Mouse (Mus musculus) testis, adult 2 months (tissue): ENCODE results near the gene Ticam1.

Source experiments
- CTCF ChIP-seq: fragments of 200-500 bp; IDR thresholded peaks from 2 replicates; pipeline ENCODE4 v1.5.1; 2012; ENCODE audit warnings: low read depth, mild to moderate bottlenecking, inconsistent platforms, low read length, moderate library complexity; ENCODE audit not compliant: control insufficient read depth, insufficient read depth, insufficient replicate concordance
- POLR2A ChIP-seq: fragments of 200-500 bp; IDR thresholded peaks from 2 replicates; pipeline ENCODE4 v1.6.1; 2012; ENCODE audit warnings: low read depth, mild to moderate bottlenecking, inconsistent platforms, low read length, moderate library complexity; ENCODE audit not compliant: control insufficient read depth

DNA sequence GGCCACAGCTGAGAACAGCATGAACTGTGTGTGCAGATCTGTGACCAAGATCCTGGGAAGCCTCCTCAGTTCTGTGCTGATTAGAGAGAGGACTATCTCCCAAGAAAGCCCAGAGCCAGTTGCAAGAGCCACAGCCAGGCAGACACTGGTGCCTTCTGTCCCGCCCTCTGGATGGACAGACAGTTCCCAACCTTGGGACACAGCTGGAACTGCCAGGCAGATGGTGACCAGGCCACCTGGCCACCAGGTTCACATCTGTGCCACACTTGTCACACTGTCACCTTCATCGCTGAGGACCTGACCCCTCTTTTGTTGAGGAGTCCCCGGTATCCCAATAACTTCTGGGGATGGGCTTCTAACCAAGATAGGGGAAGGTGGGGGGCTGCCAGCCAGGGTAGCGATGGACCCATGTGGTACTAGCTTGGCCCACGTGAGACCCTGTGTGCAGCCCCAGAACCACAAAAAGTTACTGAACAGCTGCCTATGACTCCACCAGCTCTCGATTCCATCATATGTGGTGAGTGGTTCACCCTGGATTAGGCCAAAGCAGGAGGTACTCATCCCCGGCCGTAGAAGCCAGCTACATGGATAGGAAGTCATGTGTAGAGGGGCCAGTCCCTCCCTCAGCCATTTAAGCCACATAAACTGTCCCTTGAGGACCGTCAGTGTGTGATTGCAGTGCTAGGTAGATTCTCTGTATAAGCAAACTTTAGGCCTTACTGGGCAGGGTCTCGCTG, 17.1 kb downstream of the Ticam1 start:
- no peak for TF ChIP-seq CTCF
- no peak for TF ChIP-seq POLR2A
